Mouse (Mus musculus) liver, adult 2 months (tissue): ENCODE data around the gene Ctdspl. TPM values are rescaled to one million over a fixed set of nuclear protein-coding genes. Genes with fewer than 3 reads are reported as not detected.

ENCODE experiments used
- DNase-seq: peaks from one replicate; pipeline ENCODE4 v3.0.0-alpha.2; 2011; ENCODE audit warnings: low read depth, low spot score; ENCODE audit errors: extremely low read depth
- H3K27ac ChIP-seq: fragments of 200-500 bp; replicated peaks from 2 replicates; pipeline ENCODE4 v1.5.1; 2012; ENCODE audit warnings: low read depth, mild to moderate bottlenecking, control low read depth, inconsistent platforms, low read length; ENCODE audit not compliant: insufficient read depth
- H3K27me3 ChIP-seq: fragments of 200-500 bp; 2 replicates; pipeline ENCODE4 v1.6.1; 2012; ENCODE audit warnings: mild to moderate bottlenecking, moderate library complexity, low read length, inconsistent platforms; ENCODE audit not compliant: control insufficient read depth, insufficient read depth
- H3K36me3 ChIP-seq: fragments of 200-500 bp; 2 replicates; pipeline ENCODE4 v1.6.1; 2012; ENCODE audit warnings: low read length, inconsistent platforms; ENCODE audit not compliant: control insufficient read depth, insufficient read depth
- H3K4me1 ChIP-seq: fragments of 200-500 bp; 2 replicates; pipeline ENCODE4 v1.6.1; 2011; ENCODE audit warnings: low read length; ENCODE audit not compliant: control insufficient read depth, insufficient read depth
- H3K4me3 ChIP-seq: fragments of 200-500 bp; 2 replicates; pipeline ENCODE4 v1.5.1; 2011; ENCODE audit warnings: low read depth, mild to moderate bottlenecking, control low read depth, low read length, moderate library complexity; ENCODE audit not compliant: insufficient read depth
- H3K79me2 ChIP-seq: fragments of 200-500 bp; 2 replicates; pipeline ENCODE4 v1.6.1; 2012; ENCODE audit warnings: inconsistent platforms, mild to moderate bottlenecking, low read length, moderate library complexity; ENCODE audit not compliant: control insufficient read depth, insufficient read depth
- H3K9ac ChIP-seq: fragments of 200-500 bp; 2 replicates; pipeline ENCODE4 v1.6.1; 2012; ENCODE audit warnings: low read depth, mild to moderate bottlenecking, control low read depth, inconsistent platforms, low read length
- CTCF ChIP-seq: fragments of 200-500 bp; IDR thresholded peaks from 2 replicates; pipeline ENCODE4 v1.5.1; 2011; ENCODE audit warnings: low read depth, low read length, control low read depth
- POLR2A ChIP-seq: fragments of 200-500 bp; IDR thresholded peaks from 2 replicates; pipeline ENCODE4 v1.6.1; 2011; ENCODE audit warnings: low read length, control low read depth; ENCODE audit not compliant: insufficient read depth; ENCODE audit errors: extremely low read depth
- WGBS: fragments of 180-500 bp; shearing (Covaris S2); methylation state at CpG from one replicate; pipeline ENCODE4 v1.1.7; 2018; 5-methylcytosine and 5-hydroxymethylcytosine counted together
- polyA plus RNA-seq: library from polyadenylated mRNA; depleted of rRNA; stranded (reverse); fragments of >200 nt; gene quantifications from 2 replicates; pipeline ENCODE4 v1.2.3, GENCODE M21; 2012
- total RNA-seq: library from RNA; depleted of rRNA; stranded (reverse); fragments of >200 nt; gene quantifications from 2 replicates; pipeline ENCODE4 v1.2.3, GENCODE M21; 2014

Gene Ctdspl
- total and polyA plus RNA-seq, 2 experiments, result 2.5 to 3.5 TPM

- no peak for DNase-seq
- Histone ChIP-seq H3K27me3 (no peaks in the 10 kb centered on the region), H3K27ac (no peak overlapping the region), H3K4me1 (no peaks in the 10 kb centered on the region), H3K36me3 (no peaks in the 10 kb centered on the region), H3K9ac (no peak overlapping the region), H3K79me2 (no peaks in the 10 kb centered on the region), H3K4me3 (no peak overlapping the region)
- TF ChIP-seq POLR2A (no peak), CTCF (no peak)
- WGBS, result 86% methylated on average over 6 of the region's 6 CpGs
Measured at GRCm38 (mm10) chr9:118891068-118891467, 35.2 kb upstream of the Ctdspl start.

GRCm38 (mm10) chr9:118891593-118891992 is 34.7 kb upstream of the Ctdspl start:
- H3K27ac ChIP-seq, result no peak overlapping the region
- WGBS, result 90% methylated on average over 9 of the region's 9 CpGs
- TF ChIP-seq POLR2A (no peak), CTCF (no peak)

DNA sequence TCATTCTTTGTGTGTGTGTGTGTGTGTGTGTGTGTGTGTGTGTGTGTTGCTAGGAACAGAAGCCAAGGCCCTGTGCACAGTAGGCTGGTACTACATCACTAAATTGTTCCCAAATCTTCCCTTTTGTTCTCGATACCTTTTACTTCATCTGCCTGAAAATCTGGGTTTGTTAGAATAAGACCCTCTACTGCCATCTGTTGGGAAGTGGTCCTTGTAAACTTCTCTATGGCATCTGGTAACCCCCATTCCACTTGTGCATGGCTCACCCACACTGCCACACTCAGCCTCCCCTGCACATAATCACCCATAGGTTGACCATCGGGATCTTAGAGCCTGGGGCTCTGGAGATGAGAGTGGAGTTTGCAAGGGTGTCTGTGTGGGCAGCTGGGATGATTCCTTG is 31.2 kb upstream of the Ctdspl start:
- Histone ChIP-seq H3K27me3 (no peaks in the 10 kb centered on the region), H3K36me3 (no peaks in the 10 kb centered on the region), H3K4me1 (no peaks in the 10 kb centered on the region), H3K9ac (no peak overlapping the region), H3K4me3 (no peak overlapping the region), H3K79me2 (no peaks in the 10 kb centered on the region), H3K27ac (no peak overlapping the region)
- WGBS, result 73% methylated on average over 2 of the region's 2 CpGs
- no peak for TF ChIP-seq POLR2A
- no peak for TF ChIP-seq CTCF
- no peak for DNase-seq

More at GRCm38 (mm10) chr9:118891593-118891992, 34.7 kb upstream of the Ctdspl start:
- no peak for DNase-seq
- Histone ChIP-seq H3K36me3 (no peaks in the 10 kb centered on the region), H3K4me1 (no peaks in the 10 kb centered on the region), H3K4me3 (no peak overlapping the region), H3K27me3 (no peaks in the 10 kb centered on the region), H3K79me2 (no peaks in the 10 kb centered on the region), H3K9ac (no peak overlapping the region)

DNA sequence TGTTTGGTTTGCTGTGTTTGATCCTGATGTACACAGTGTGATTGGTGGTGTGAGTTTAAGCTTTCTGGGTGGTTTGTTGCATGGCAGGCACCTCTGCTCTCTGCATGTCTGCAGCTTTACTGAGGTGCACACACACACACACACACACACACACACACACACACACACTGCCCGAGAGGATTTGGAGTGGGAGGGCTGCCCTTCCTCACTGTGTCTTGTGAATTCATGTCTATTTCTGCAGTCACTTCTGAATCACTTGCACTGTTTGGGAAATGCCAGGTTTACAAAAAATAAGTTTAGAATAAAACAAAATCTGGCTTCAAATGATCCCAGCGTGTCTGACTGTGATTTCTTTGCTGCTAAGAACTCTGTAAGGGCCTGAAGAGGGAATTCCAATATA is 25.6 kb upstream of the Ctdspl start:
- no peaks in the 10 kb centered on the region for H3K79me2 ChIP-seq
- H3K36me3 ChIP-seq, result no peaks in the 10 kb centered on the region
- H3K4me3 ChIP-seq, result no peak overlapping the region
- H3K27ac ChIP-seq, result no peak overlapping the region
- no peaks in the 10 kb centered on the region for H3K4me1 ChIP-seq
- no peak for DNase-seq
- H3K9ac ChIP-seq, result no peak overlapping the region
- 80% methylated on average over 2 of the region's 2 CpGs for WGBS
- TF ChIP-seq CTCF (no peak), POLR2A (no peak)
- H3K27me3 ChIP-seq, result no peaks in the 10 kb centered on the region

DNA sequence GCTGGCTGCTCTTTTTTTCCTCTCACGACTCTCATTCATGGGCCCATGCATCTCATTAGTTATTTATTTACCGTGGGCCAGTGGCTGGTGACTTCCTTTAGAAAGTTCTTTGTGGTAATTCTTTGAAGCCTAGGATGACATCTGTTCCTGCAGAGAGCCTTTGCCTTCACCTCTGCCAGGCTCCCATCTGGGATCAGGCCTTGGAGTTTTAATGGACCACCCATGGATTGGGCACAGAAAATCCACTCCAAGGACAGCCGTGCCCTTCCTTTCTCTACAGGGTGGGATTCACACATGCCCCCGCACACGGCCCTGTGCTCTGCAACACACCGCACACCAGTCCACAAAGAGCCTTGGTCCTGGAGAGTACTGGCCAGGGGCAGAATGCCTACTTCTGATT is 24.3 kb upstream of the Ctdspl start:
- DNase-seq, result no peak
- H3K27ac ChIP-seq, result no peak overlapping the region
- no peaks in the 10 kb centered on the region for H3K36me3 ChIP-seq
- TF ChIP-seq POLR2A, result no peak
- no peak for TF ChIP-seq CTCF
- no peak overlapping the region for H3K4me3 ChIP-seq
- WGBS, result 77% methylated on average over 6 of the region's 6 CpGs
- H3K9ac ChIP-seq, result no peak overlapping the region
- H3K79me2 ChIP-seq, result no peaks in the 10 kb centered on the region
- no peaks in the 10 kb centered on the region for H3K4me1 ChIP-seq
- H3K27me3 ChIP-seq, result no peaks in the 10 kb centered on the region

- Histone ChIP-seq H3K36me3 (no peaks in the 10 kb centered on the region), H3K4me3 (no peak overlapping the region), H3K9ac (no peak overlapping the region), H3K27me3 (no peaks in the 10 kb centered on the region), H3K4me1 (no peaks in the 10 kb centered on the region), H3K79me2 (no peaks in the 10 kb centered on the region), H3K27ac (no peak overlapping the region)
- peak; percentile 42 for DNase-seq
- WGBS, result 53% methylated on average over 18 of the region's 18 CpGs
- TF ChIP-seq CTCF (peak; percentile 83), POLR2A (no peak)
Measured at GRCm38 (mm10) chr9:118907934-118908620, 18.2 kb upstream of the Ctdspl start.
